Mouse (Mus musculus): ENCODE measurements at regions not wholly inside any gene's neighbourhood (a gene's known extent, or its start where the extent isn't known, plus 50 kb on each side); places are given as distances from the start of the nearest gene placed in this dataset.

- Histone ChIP-seq H3K27ac (ENCODE audit: insufficient read depth, low read depth, low read length) (no peak overlapping the region), H3K4me3 (ENCODE audit: insufficient read depth, low read length) (no peak overlapping the region), H3K4me1 (ENCODE audit: control insufficient read depth, insufficient read depth, low read length) (peaks cover 5% of the 10 kb centered on the region)
- TF ChIP-seq POLR2A (IDR thresholded peaks at IDR 0.05; ENCODE audit: borderline replicate concordance, low read depth, low read length) (no peak), CTCF (IDR thresholded peaks at IDR 0.05; ENCODE audit: low read depth, low read length) (no peak)
These were observed 117.7 kb downstream of the Pah start for GRCm38 (mm10) chr10:87639339-87639738.

- 0 out of 2 replicates have a peak, but pooled peaks cover 2% of the 10 kb centered on the region for H3K4me1 ChIP-seq (ENCODE audit: control insufficient read depth, insufficient read depth, low read length)
- TF ChIP-seq CTCF (IDR thresholded peaks at IDR 0.05; ENCODE audit: low read depth, low read length) (no peak), POLR2A (IDR thresholded peaks at IDR 0.05; ENCODE audit: borderline replicate concordance, low read depth, low read length) (no peak)
- no peak overlapping the region for H3K4me3 ChIP-seq (ENCODE audit: insufficient read depth, low read length)
These were observed 127.5 kb downstream of the Pah start for GRCm38 (mm10) chr10:87649091-87649490.

GRCm38 (mm10) chr10:87652139-87652740, 130.6 kb downstream of the Pah start:
- TF ChIP-seq POLR2A (IDR thresholded peaks at IDR 0.05; ENCODE audit: borderline replicate concordance, low read depth, low read length), result no peak
- no peak for TF ChIP-seq CTCF (IDR thresholded peaks at IDR 0.05; ENCODE audit: low read depth, low read length)
- Histone ChIP-seq H3K4me1 (ENCODE audit: control insufficient read depth, insufficient read depth, low read length) (0 out of 2 replicates have a peak, but pooled peaks cover 2% of the 10 kb centered on the region), H3K4me3 (ENCODE audit: insufficient read depth, low read length) (no peak overlapping the region), H3K27ac (ENCODE audit: insufficient read depth, low read depth, low read length) (no peak overlapping the region)

More at GRCm38 (mm10) chr10:87649091-87649490, 127.5 kb downstream of the Pah start:
- H3K27ac ChIP-seq (ENCODE audit: insufficient read depth, low read depth, low read length), result no peak overlapping the region

GRCm38 (mm10) chr10:87654112-87654511, 132.5 kb downstream of the Pah start:
- TF ChIP-seq POLR2A (IDR thresholded peaks at IDR 0.05; ENCODE audit: borderline replicate concordance, low read depth, low read length) (no peak), CTCF (IDR thresholded peaks at IDR 0.05; ENCODE audit: low read depth, low read length) (no peak)
- Histone ChIP-seq H3K4me1 (ENCODE audit: control insufficient read depth, insufficient read depth, low read length) (0 out of 2 replicates have a peak, but pooled peaks cover 2% of the 10 kb centered on the region), H3K27ac (ENCODE audit: insufficient read depth, low read depth, low read length) (no peak overlapping the region), H3K4me3 (ENCODE audit: insufficient read depth, low read length) (no peak overlapping the region)

- Histone ChIP-seq H3K4me1 (ENCODE audit: control insufficient read depth, insufficient read depth, low read length) (no peaks in the 10 kb centered on the region), H3K4me3 (ENCODE audit: insufficient read depth, low read length) (no peak overlapping the region), H3K27ac (ENCODE audit: insufficient read depth, low read depth, low read length) (no peak overlapping the region)
- no peak for TF ChIP-seq CTCF (IDR thresholded peaks at IDR 0.05; ENCODE audit: low read depth, low read length)
- TF ChIP-seq POLR2A (IDR thresholded peaks at IDR 0.05; ENCODE audit: borderline replicate concordance, low read depth, low read length), result no peak
These were observed 144.6 kb downstream of the Pah start for GRCm38 (mm10) chr10:87666020-87666718.

GRCm38 (mm10) chr10:87666719-87667387, 145.3 kb downstream of the Pah start:
- no peak overlapping the region for H3K27ac ChIP-seq (ENCODE audit: insufficient read depth, low read depth, low read length)

GRCm38 (mm10) chr10:87667651-87668140, 146.1 kb downstream of the Pah start:
- Histone ChIP-seq H3K4me3 (ENCODE audit: insufficient read depth, low read length) (no peak overlapping the region), H3K27ac (ENCODE audit: insufficient read depth, low read depth, low read length) (no peak overlapping the region), H3K4me1 (ENCODE audit: control insufficient read depth, insufficient read depth, low read length) (0 out of 2 replicates have a peak, but pooled peaks cover under 1% of the 10 kb centered on the region)
- TF ChIP-seq CTCF (IDR thresholded peaks at IDR 0.05; ENCODE audit: low read depth, low read length), result no peak
- TF ChIP-seq POLR2A (IDR thresholded peaks at IDR 0.05; ENCODE audit: borderline replicate concordance, low read depth, low read length), result no peak

More at GRCm38 (mm10) chr10:87666719-87667387, 145.3 kb downstream of the Pah start:
- H3K4me3 ChIP-seq (ENCODE audit: insufficient read depth, low read length), result no peak overlapping the region
- H3K4me1 ChIP-seq (ENCODE audit: control insufficient read depth, insufficient read depth, low read length), result no peaks in the 10 kb centered on the region
- TF ChIP-seq POLR2A (IDR thresholded peaks at IDR 0.05; ENCODE audit: borderline replicate concordance, low read depth, low read length) (no peak), CTCF (IDR thresholded peaks at IDR 0.05; ENCODE audit: low read depth, low read length) (no peak)

- H3K27ac ChIP-seq (ENCODE audit: insufficient read depth, low read depth, low read length), result peak overlapping the region; percentile 88
- no peak overlapping the region for H3K4me3 ChIP-seq (ENCODE audit: insufficient read depth, low read length)
- TF ChIP-seq CTCF (IDR thresholded peaks at IDR 0.05; ENCODE audit: low read depth, low read length) (no peak), POLR2A (IDR thresholded peaks at IDR 0.05; ENCODE audit: borderline replicate concordance, low read depth, low read length) (no peak)
- peaks cover 28% of the 10 kb centered on the region for H3K4me1 ChIP-seq (ENCODE audit: control insufficient read depth, insufficient read depth, low read length)
These were observed 153.3 kb downstream of the Pah start for GRCm38 (mm10) chr10:87674740-87675420.

- H3K4me3 ChIP-seq (ENCODE audit: insufficient read depth, low read length), result no peak overlapping the region
- H3K4me1 ChIP-seq (ENCODE audit: control insufficient read depth, insufficient read depth, low read length), result peaks cover 31% of the 10 kb centered on the region
- H3K27ac ChIP-seq (ENCODE audit: insufficient read depth, low read depth, low read length), result peak overlapping the region; percentile 69
- TF ChIP-seq POLR2A (IDR thresholded peaks at IDR 0.05; ENCODE audit: borderline replicate concordance, low read depth, low read length) (no peak), CTCF (IDR thresholded peaks at IDR 0.05; ENCODE audit: low read depth, low read length) (no peak)
These were observed 154.6 kb downstream of the Pah start for GRCm38 (mm10) chr10:87676041-87676672.
